Mouse (Mus musculus): ENCODE measurements around the gene Nr1h2. TPM values are rescaled to one million over a fixed set of nuclear protein-coding genes. Genes with fewer than 3 reads are reported as not detected.

Gene Nr1h2
- polyA plus RNA-seq, 1 experiment from 2014 or later = 79.3 TPM

DNA sequence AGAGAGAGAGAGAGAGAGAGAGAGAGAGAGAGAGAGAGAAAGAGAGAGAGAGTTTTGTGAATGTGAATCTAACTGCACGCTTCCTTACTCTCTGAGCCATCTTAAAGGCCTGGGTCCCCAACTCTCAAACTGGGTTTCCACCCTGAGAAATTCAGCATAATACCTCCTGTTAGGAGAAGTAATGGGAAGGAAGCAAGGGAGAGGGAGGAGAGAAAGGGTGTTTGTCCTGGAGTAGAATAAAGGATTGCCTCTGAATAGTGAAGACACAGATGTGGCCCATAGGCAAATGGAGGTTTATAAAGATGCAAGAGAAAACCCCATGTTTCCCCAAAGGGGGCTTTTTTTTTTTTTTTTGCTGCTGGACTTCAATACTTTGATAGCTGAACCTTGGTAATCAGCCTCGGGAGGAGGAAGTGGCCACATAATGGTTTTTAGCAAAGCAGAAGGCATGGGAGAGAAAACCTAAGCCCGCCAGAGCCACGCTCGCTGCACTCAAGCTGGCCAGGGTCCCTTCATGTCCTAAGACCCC lies 19.3 kb upstream of the Nr1h2 start:
- Histone ChIP-seq H3K9me3 (ENCODE audit: control insufficient read depth, low read length) (no peaks in the 10 kb centered on the region), H3K36me3 (ENCODE audit: control insufficient read depth, insufficient read depth, low read length) (no peaks in the 10 kb centered on the region), H3K4me3 (ENCODE audit: low read length) (no peak overlapping the region), H3K4me2 (ENCODE audit: low read depth, low read length) (no peak overlapping the region), H3K27ac (ENCODE audit: low read length) (no peak overlapping the region), H3K27me3 (replicated peaks; ENCODE audit: control insufficient read depth, insufficient read depth, low read length) (no peaks in the 10 kb centered on the region), H3K9ac (ENCODE audit: low read depth, low read length) (no peak overlapping the region), H3K4me1 (ENCODE audit: control insufficient read depth, insufficient read depth, low read length) (no peaks in the 10 kb centered on the region)
- WGBS = 77% methylated on average over 5 of the region's 5 CpGs
- no peak for ATAC-seq

DNA sequence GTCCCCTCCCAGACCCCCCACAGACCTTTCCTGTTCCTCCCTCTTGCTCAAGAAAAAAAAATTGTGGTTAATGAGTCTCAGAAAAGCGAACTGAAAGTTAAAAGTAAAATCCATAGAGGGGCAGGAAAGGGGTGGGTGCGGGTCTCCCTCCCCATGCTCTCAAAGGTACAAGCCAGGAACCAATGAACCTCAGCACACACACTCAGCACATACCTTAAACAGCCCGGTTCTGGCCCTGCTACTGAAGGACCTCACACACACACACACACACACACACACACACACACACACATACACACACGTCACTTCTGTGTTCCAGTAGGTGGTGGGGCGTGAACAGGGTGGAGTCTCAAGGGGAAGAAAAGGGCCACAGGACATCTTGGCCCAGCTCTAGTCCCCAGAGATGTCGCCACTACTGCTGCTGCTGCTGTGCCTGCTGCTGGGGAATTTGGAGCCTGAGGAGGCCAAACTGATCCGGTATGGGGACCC lies 18.5 kb upstream of the Nr1h2 start, which contains the start of gene Napsa:
Napsa (plus strand) TSS at position 168 of the 489 bp plus-strand sequence.
- H3K9ac ChIP-seq (ENCODE audit: low read depth, low read length) = no peak within 1 kb of the TSS
- H3K4me3 ChIP-seq (ENCODE audit: low read length) = no peak within 1 kb of the TSS
- H3K27me3 ChIP-seq (replicated peaks; ENCODE audit: control insufficient read depth, insufficient read depth, low read length) = no peaks in the 10 kb centered on the region
- H3K4me1 ChIP-seq (ENCODE audit: control insufficient read depth, insufficient read depth, low read length) = no peaks in the 10 kb centered on the region
- WGBS = 34% methylated on average over 7 of the region's 7 CpGs
- no peak within 1 kb of the TSS for H3K4me2 ChIP-seq (ENCODE audit: low read depth, low read length)
- H3K9me3 ChIP-seq (ENCODE audit: control insufficient read depth, low read length) = no peaks in the 10 kb centered on the region
- no peaks in the 10 kb centered on the region for H3K36me3 ChIP-seq (ENCODE audit: control insufficient read depth, insufficient read depth, low read length)
- ATAC-seq = no peak
- H3K27ac ChIP-seq (ENCODE audit: low read length) = no peak within 1 kb of the TSS

DNA sequence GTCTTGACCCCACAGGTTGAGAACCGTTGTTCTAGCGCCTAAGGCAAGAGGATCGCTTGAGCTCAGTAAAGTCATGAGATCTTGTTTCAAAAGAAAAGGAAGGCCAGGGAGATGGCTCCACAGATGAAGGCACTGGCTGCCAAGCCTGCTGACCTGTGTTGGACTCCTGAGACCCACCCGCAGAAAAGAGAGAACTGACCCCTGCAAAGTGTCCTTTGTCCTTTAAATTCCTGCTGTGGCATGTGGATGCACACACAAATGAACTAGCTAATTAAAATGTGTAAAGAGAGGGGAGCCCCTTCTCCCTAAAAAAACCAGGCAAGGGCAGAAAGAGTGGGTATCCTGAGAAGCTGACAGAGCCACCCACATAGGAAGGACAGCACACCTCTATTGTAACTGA lies 18.1 kb upstream of the Nr1h2 start:
- H3K9ac ChIP-seq (ENCODE audit: low read depth, low read length) = no peak overlapping the region
- no peaks in the 10 kb centered on the region for H3K4me1 ChIP-seq (ENCODE audit: control insufficient read depth, insufficient read depth, low read length)
- WGBS = 70% methylated on average over 4 of the region's 4 CpGs
- H3K27me3 ChIP-seq (replicated peaks; ENCODE audit: control insufficient read depth, insufficient read depth, low read length) = no peaks in the 10 kb centered on the region
- ATAC-seq = no peak
- H3K36me3 ChIP-seq (ENCODE audit: control insufficient read depth, insufficient read depth, low read length) = no peaks in the 10 kb centered on the region
- H3K4me3 ChIP-seq (ENCODE audit: low read length) = no peak overlapping the region
- H3K27ac ChIP-seq (ENCODE audit: low read length) = no peak overlapping the region
- no peak overlapping the region for H3K4me2 ChIP-seq (ENCODE audit: low read depth, low read length)
- no peaks in the 10 kb centered on the region for H3K9me3 ChIP-seq (ENCODE audit: control insufficient read depth, low read length)

GRCm38 (mm10) chr7:44570989-44571388 lies 17.2 kb upstream of the Nr1h2 start:
- Histone ChIP-seq H3K36me3 (ENCODE audit: control insufficient read depth, insufficient read depth, low read length) (no peaks in the 10 kb centered on the region), H3K9ac (ENCODE audit: low read depth, low read length) (no peak overlapping the region), H3K27me3 (replicated peaks; ENCODE audit: control insufficient read depth, insufficient read depth, low read length) (no peaks in the 10 kb centered on the region), H3K4me2 (ENCODE audit: low read depth, low read length) (no peak overlapping the region), H3K4me1 (ENCODE audit: control insufficient read depth, insufficient read depth, low read length) (no peaks in the 10 kb centered on the region), H3K27ac (ENCODE audit: low read length) (no peak overlapping the region), H3K9me3 (ENCODE audit: control insufficient read depth, low read length) (no peaks in the 10 kb centered on the region), H3K4me3 (ENCODE audit: low read length) (no peak overlapping the region)
- WGBS = 80% methylated on average over 6 of the region's 6 CpGs
- no peak for ATAC-seq

- 57% methylated on average over 9 of the region's 9 CpGs for WGBS
- Histone ChIP-seq H3K4me2 (ENCODE audit: low read depth, low read length) (no peak overlapping the region), H3K4me3 (ENCODE audit: low read length) (no peak overlapping the region), H3K36me3 (ENCODE audit: control insufficient read depth, insufficient read depth, low read length) (no peaks in the 10 kb centered on the region), H3K27me3 (replicated peaks; ENCODE audit: control insufficient read depth, insufficient read depth, low read length) (no peaks in the 10 kb centered on the region), H3K27ac (ENCODE audit: low read length) (no peak overlapping the region), H3K9ac (ENCODE audit: low read depth, low read length) (no peak overlapping the region), H3K4me1 (ENCODE audit: control insufficient read depth, insufficient read depth, low read length) (no peaks in the 10 kb centered on the region), H3K9me3 (ENCODE audit: control insufficient read depth, low read length) (no peaks in the 10 kb centered on the region)
- no peak for ATAC-seq
Measured at GRCm38 (mm10) chr7:44568803-44569202, 15.1 kb upstream of the Nr1h2 start.

DNA sequence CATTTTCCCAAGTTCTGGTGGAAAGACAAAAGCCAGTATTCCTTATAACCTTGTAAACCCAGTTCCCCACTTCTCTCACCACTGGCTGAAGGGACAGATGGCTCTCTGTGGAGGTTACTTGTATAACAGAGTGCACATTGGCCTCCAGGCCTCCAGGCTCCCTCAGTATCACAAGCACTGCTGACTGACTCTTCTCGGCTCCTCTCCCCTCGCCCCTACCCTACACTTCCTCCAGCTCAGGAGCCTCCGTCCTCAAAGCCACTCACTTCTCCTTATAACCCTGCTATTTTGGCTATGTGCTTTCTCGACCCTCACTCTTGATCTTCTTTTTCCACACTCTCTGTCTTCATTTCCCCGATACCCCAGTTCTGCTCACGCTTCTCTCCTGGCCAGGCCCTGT lies 11.7 kb upstream of the Nr1h2 start:
- H3K27ac ChIP-seq (ENCODE audit: low read length) = no peak overlapping the region
- H3K4me1 ChIP-seq (ENCODE audit: control insufficient read depth, insufficient read depth, low read length) = no peaks in the 10 kb centered on the region
- WGBS = 70% methylated on average over 6 of the region's 6 CpGs
- no peaks in the 10 kb centered on the region for H3K27me3 ChIP-seq (replicated peaks; ENCODE audit: control insufficient read depth, insufficient read depth, low read length)
- no peak overlapping the region for H3K9ac ChIP-seq (ENCODE audit: low read depth, low read length)
- H3K4me2 ChIP-seq (ENCODE audit: low read depth, low read length) = no peak overlapping the region
- H3K36me3 ChIP-seq (ENCODE audit: control insufficient read depth, insufficient read depth, low read length) = no peaks in the 10 kb centered on the region
- no peaks in the 10 kb centered on the region for H3K9me3 ChIP-seq (ENCODE audit: control insufficient read depth, low read length)
- no peak overlapping the region for H3K4me3 ChIP-seq (ENCODE audit: low read length)
- ATAC-seq = no peak

DNA sequence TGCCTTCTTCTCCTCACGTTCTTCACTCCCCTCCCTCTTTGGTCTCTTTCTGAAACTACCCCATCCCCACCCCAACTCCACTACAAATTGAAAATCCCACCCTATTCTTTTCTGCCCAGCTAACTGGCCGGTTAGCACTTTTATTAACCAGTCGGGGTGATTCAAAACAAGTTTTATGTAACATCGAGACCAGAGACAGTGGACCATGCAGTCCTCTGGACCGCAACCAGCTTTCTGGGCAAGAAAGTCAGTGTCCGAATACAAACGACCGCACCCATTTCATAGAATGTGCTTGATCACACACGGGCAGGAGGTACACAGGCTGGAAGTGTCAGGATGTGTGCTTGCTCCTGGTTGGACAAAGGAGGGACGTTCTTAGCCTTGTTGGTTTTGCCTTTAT lies 10.7 kb upstream of the Nr1h2 start:
- Histone ChIP-seq H3K27ac (ENCODE audit: low read length) (no peak overlapping the region), H3K9me3 (ENCODE audit: control insufficient read depth, low read length) (no peaks in the 10 kb centered on the region), H3K4me3 (ENCODE audit: low read length) (no peak overlapping the region), H3K27me3 (replicated peaks; ENCODE audit: control insufficient read depth, insufficient read depth, low read length) (no peaks in the 10 kb centered on the region), H3K9ac (ENCODE audit: low read depth, low read length) (no peak overlapping the region), H3K4me2 (ENCODE audit: low read depth, low read length) (no peak overlapping the region), H3K36me3 (ENCODE audit: control insufficient read depth, insufficient read depth, low read length) (no peaks in the 10 kb centered on the region), H3K4me1 (ENCODE audit: control insufficient read depth, insufficient read depth, low read length) (no peaks in the 10 kb centered on the region)
- no peak for ATAC-seq
- WGBS = 82% methylated on average over 10 of the region's 10 CpGs

DNA sequence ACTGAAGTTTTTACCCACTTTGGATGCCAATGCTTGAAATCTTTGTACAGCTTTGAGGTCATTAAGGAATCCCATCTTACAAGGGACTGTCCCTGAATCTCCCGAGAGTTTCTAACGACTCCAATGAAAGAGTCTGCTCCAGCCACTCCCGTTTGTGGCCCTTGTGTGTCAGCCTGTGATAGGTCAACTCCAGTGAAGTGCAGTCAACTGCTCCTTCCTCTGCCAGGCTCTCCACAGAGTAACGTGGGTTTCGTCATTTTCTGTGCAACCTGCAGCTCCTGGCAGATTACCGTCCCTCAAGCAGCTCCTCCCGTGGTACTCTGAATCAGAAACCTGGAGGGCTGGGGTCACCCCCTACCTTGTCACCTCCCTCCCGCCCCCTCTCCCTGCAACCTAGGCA lies 9.5 kb upstream of the Nr1h2 start:
- H3K9me3 ChIP-seq (ENCODE audit: control insufficient read depth, low read length) = no peaks in the 10 kb centered on the region
- H3K4me1 ChIP-seq (ENCODE audit: control insufficient read depth, insufficient read depth, low read length) = no peaks in the 10 kb centered on the region
- 50% methylated on average over 8 of the region's 8 CpGs for WGBS
- no peak overlapping the region for H3K4me3 ChIP-seq (ENCODE audit: low read length)
- no peaks in the 10 kb centered on the region for H3K27me3 ChIP-seq (replicated peaks; ENCODE audit: control insufficient read depth, insufficient read depth, low read length)
- no peaks in the 10 kb centered on the region for H3K36me3 ChIP-seq (ENCODE audit: control insufficient read depth, insufficient read depth, low read length)
- no peak overlapping the region for H3K4me2 ChIP-seq (ENCODE audit: low read depth, low read length)
- H3K9ac ChIP-seq (ENCODE audit: low read depth, low read length) = no peak overlapping the region
- no peak for ATAC-seq
- no peak overlapping the region for H3K27ac ChIP-seq (ENCODE audit: low read length)

DNA sequence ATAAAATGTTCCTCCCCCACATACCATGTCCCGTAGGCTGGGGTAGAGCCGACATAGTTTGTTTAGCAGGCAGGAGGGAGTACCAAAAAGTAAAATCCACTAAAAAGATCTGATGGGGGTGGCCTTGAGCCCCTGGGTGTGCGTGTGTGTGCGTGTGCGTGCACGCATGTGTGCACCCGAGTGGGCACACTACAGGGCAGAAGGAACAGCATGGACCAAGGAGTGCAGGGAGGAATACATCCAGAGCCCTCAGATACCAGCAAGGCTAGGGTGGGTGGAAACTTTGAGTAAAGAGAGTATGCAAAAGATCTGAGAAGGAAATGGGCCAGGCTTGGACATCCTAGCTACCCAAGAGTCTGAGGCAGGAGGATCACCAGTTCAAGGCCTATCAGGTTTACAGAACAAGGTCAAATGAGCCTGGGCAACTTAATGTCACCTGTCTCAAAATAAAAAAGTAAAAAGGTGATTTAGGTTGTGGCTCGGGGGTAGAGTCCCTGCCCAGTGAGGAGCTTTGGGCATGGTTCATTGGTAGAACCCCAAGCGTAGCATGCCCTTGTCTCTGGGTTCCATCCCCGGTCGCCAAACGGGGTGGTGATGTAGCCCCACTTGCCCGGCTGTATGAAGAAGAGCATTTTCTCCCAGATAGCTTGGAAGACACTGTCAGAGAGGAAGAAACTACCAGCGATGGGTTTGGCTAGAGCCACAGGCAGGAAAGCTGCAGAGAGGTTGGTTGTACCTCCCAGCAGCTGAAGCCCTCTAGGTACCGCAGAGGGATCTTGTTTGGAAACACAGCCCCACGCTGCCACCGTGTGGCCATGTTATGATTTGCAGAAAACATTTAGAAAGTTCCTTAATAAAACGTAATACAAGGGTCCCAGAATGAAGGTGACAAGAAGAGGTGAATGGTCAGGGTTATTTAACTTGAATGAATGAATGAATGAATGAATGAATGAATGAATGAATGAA lies 7.0 kb upstream of the Nr1h2 start:
- H3K4me2 ChIP-seq (ENCODE audit: low read depth, low read length) = no peak overlapping the region
- no peak overlapping the region for H3K4me3 ChIP-seq (ENCODE audit: low read length)
- H3K9me3 ChIP-seq (ENCODE audit: control insufficient read depth, low read length) = no peaks in the 10 kb centered on the region
- no peak overlapping the region for H3K9ac ChIP-seq (ENCODE audit: low read depth, low read length)
- H3K27ac ChIP-seq (ENCODE audit: low read length) = no peak overlapping the region
- H3K27me3 ChIP-seq (replicated peaks; ENCODE audit: control insufficient read depth, insufficient read depth, low read length) = no peaks in the 10 kb centered on the region
- ATAC-seq = no peak
- H3K36me3 ChIP-seq (ENCODE audit: control insufficient read depth, insufficient read depth, low read length) = no peaks in the 10 kb centered on the region
- 51% methylated on average over 18 of the region's 18 CpGs for WGBS
- H3K4me1 ChIP-seq (ENCODE audit: control insufficient read depth, insufficient read depth, low read length) = peaks cover 4% of the 10 kb centered on the region; the same call in 1 of the 2 replicates
